Mouse (Mus musculus) neural tube, embryonic 12.5 days (tissue): ENCODE results near the gene Efcab9. TPM values are rescaled to one million over a fixed set of nuclear protein-coding genes. Genes with fewer than 3 reads are reported as not detected.

Experiments used
- ATAC-seq: fragments of 200-750 bp; cut with Nextera tagmentation; 2 replicates; pipeline ENCODE4 v1.8.0; 2017; ENCODE audit warnings: low read depth, mild to moderate bottlenecking, moderate TSS enrichment, moderate library complexity; ENCODE audit not compliant: low FRiP score
- H3K27ac ChIP-seq: fragments of 300-500 bp; sonication (generic); 2 replicates; pipeline ENCODE4 v1.5.1; 2016
- H3K27me3 ChIP-seq: fragments of 300-500 bp; sonication (generic); replicated peaks from 2 replicates; pipeline ENCODE4 v1.6.1; 2016; ENCODE audit warnings: mild to moderate bottlenecking
- H3K36me3 ChIP-seq: fragments of 300-500 bp; sonication (generic); 2 replicates; pipeline ENCODE4 v1.6.1; 2016; ENCODE audit warnings: mild to moderate bottlenecking
- H3K4me1 ChIP-seq: fragments of 300-500 bp; sonication (generic); 2 replicates; pipeline ENCODE4 v1.6.1; 2016
- H3K4me2 ChIP-seq: fragments of 300-500 bp; sonication (generic); replicated peaks from 2 replicates; pipeline ENCODE4 v1.6.1; 2016; ENCODE audit warnings: mild to moderate bottlenecking
- H3K4me3 ChIP-seq: fragments of 300-500 bp; sonication (generic); 2 replicates; pipeline ENCODE4 v1.5.1; 2016
- H3K9ac ChIP-seq: fragments of 300-500 bp; sonication (generic); 2 replicates; pipeline ENCODE4 v1.6.1; 2016; ENCODE audit warnings: mild to moderate bottlenecking
- H3K9me3 ChIP-seq: fragments of 300-500 bp; sonication (generic); 2 replicates; pipeline ENCODE4 v1.6.1; 2016; ENCODE audit warnings: mild to moderate bottlenecking
- WGBS: fragments of 180-500 bp; shearing (Covaris S2); methylation state at CpG from one replicate; pipeline ENCODE4 v1.1.7; 2016; 5-methylcytosine and 5-hydroxymethylcytosine counted together
- polyA plus RNA-seq: library from polyadenylated mRNA; unstranded; fragments of >200 nt; fragmentation: Nextera tagmentation; extraction: Ambion mirVana; gene quantifications from 2 replicates; pipeline ENCODE4 v1.2.1, GENCODE M21; 2016

The Efcab9 gene
- polyA plus RNA-seq, 1 experiment from 2014 or later = 0.51 TPM

GRCm38 (mm10) chr11:32565088-32565487 is 33.2 kb upstream of the Efcab9 start:
- no peaks in the 10 kb centered on the region for H3K27me3 ChIP-seq
- peaks cover 26% of the 10 kb centered on the region for H3K4me1 ChIP-seq
- no peak overlapping the region for H3K9ac ChIP-seq
- no peak overlapping the region for H3K4me2 ChIP-seq
- H3K36me3 ChIP-seq = no peaks in the 10 kb centered on the region
- H3K27ac ChIP-seq = no peak overlapping the region
- H3K4me3 ChIP-seq = no peak overlapping the region
- no peak for ATAC-seq
- 51% methylated on average over 8 of the region's 8 CpGs for WGBS
- no peaks in the 10 kb centered on the region for H3K9me3 ChIP-seq

- no peak overlapping the region for H3K4me3 ChIP-seq
- no peak overlapping the region for H3K9ac ChIP-seq
- no peaks in the 10 kb centered on the region for H3K27me3 ChIP-seq
- WGBS = 57% methylated on average over 4 of the region's 4 CpGs
- H3K36me3 ChIP-seq = no peaks in the 10 kb centered on the region
- no peaks in the 10 kb centered on the region for H3K9me3 ChIP-seq
- H3K27ac ChIP-seq = no peak overlapping the region
- H3K4me1 ChIP-seq = peaks cover 26% of the 10 kb centered on the region
- no peak for ATAC-seq
- H3K4me2 ChIP-seq = no peak overlapping the region
Measured at GRCm38 (mm10) chr11:32564629-32565028, 32.7 kb upstream of the Efcab9 start.

- no peak for ATAC-seq
Measured at GRCm38 (mm10) chr11:32563660-32564059, 31.8 kb upstream of the Efcab9 start.

GRCm38 (mm10) chr11:32562706-32563105 is 30.8 kb upstream of the Efcab9 start:
- WGBS = 66% methylated on average over 5 of the region's 5 CpGs
- H3K27me3 ChIP-seq = no peaks in the 10 kb centered on the region
- no peak overlapping the region for H3K9ac ChIP-seq
- H3K4me2 ChIP-seq = no peak overlapping the region
- peaks cover 26% of the 10 kb centered on the region for H3K4me1 ChIP-seq
- H3K27ac ChIP-seq = no peak overlapping the region
- no peaks in the 10 kb centered on the region for H3K9me3 ChIP-seq
- no peaks in the 10 kb centered on the region for H3K36me3 ChIP-seq
- H3K4me3 ChIP-seq = no peak overlapping the region
- ATAC-seq = no peak

More at GRCm38 (mm10) chr11:32563660-32564059, 31.8 kb upstream of the Efcab9 start:
- peaks cover 26% of the 10 kb centered on the region for H3K4me1 ChIP-seq
- H3K4me2 ChIP-seq = no peak overlapping the region
- H3K27me3 ChIP-seq = no peaks in the 10 kb centered on the region
- 31% methylated on average over 3 of the region's 3 CpGs for WGBS
- H3K9ac ChIP-seq = no peak overlapping the region
- H3K9me3 ChIP-seq = no peaks in the 10 kb centered on the region
- no peaks in the 10 kb centered on the region for H3K36me3 ChIP-seq
- no peak overlapping the region for H3K27ac ChIP-seq
- no peak overlapping the region for H3K4me3 ChIP-seq

GRCm38 (mm10) chr11:32561465-32562355 is 29.8 kb upstream of the Efcab9 start:
- Histone ChIP-seq H3K36me3 (no peaks in the 10 kb centered on the region), H3K9me3 (no peaks in the 10 kb centered on the region), H3K4me3 (no peak overlapping the region), H3K27ac (no peak overlapping the region), H3K27me3 (no peaks in the 10 kb centered on the region), H3K4me2 (no peak overlapping the region), H3K4me1 (peaks cover 18% of the 10 kb centered on the region), H3K9ac (no peak overlapping the region)
- no peak for ATAC-seq
- 74% methylated on average over 10 of the region's 10 CpGs for WGBS

- peaks cover 18% of the 10 kb centered on the region for H3K4me1 ChIP-seq
- ATAC-seq = no peak
- no peak overlapping the region for H3K27ac ChIP-seq
- no peaks in the 10 kb centered on the region for H3K27me3 ChIP-seq
- no peak overlapping the region for H3K4me2 ChIP-seq
- no peaks in the 10 kb centered on the region for H3K9me3 ChIP-seq
- 84% methylated on average over 12 of the region's 12 CpGs for WGBS
- H3K9ac ChIP-seq = no peak overlapping the region
- no peak overlapping the region for H3K4me3 ChIP-seq
- H3K36me3 ChIP-seq = no peaks in the 10 kb centered on the region
Measured at GRCm38 (mm10) chr11:32560015-32560770, 28.3 kb upstream of the Efcab9 start.

- Histone ChIP-seq H3K36me3 (no peaks in the 10 kb centered on the region), H3K27ac (no peak overlapping the region)
- WGBS = 56% methylated on average over 8 of the region's 8 CpGs
Measured at GRCm38 (mm10) chr11:32558677-32559076, 26.8 kb upstream of the Efcab9 start.

GRCm38 (mm10) chr11:32558026-32558425 is 26.1 kb upstream of the Efcab9 start:
- Histone ChIP-seq H3K36me3 (no peaks in the 10 kb centered on the region), H3K27ac (no peak overlapping the region), H3K4me3 (no peak overlapping the region), H3K9ac (no peak overlapping the region), H3K9me3 (no peaks in the 10 kb centered on the region), H3K27me3 (no peaks in the 10 kb centered on the region), H3K4me1 (peaks cover 6% of the 10 kb centered on the region), H3K4me2 (no peak overlapping the region)
- WGBS = 94% methylated on average over 4 of the region's 4 CpGs
- no peak for ATAC-seq

More at GRCm38 (mm10) chr11:32558677-32559076, 26.8 kb upstream of the Efcab9 start:
- H3K9me3 ChIP-seq = no peaks in the 10 kb centered on the region
- peaks cover 7% of the 10 kb centered on the region for H3K4me1 ChIP-seq
- no peak overlapping the region for H3K4me2 ChIP-seq
- no peak overlapping the region for H3K4me3 ChIP-seq
- H3K9ac ChIP-seq = no peak overlapping the region
- no peaks in the 10 kb centered on the region for H3K27me3 ChIP-seq
- ATAC-seq = no peak

GRCm38 (mm10) chr11:32556333-32556990 is 24.6 kb upstream of the Efcab9 start:
- no peak overlapping the region for H3K4me3 ChIP-seq
- H3K27me3 ChIP-seq = no peaks in the 10 kb centered on the region
- H3K4me2 ChIP-seq = no peak overlapping the region
- no peak for ATAC-seq
- no peak overlapping the region for H3K27ac ChIP-seq
- no peaks in the 10 kb centered on the region for H3K36me3 ChIP-seq
- H3K9me3 ChIP-seq = no peaks in the 10 kb centered on the region
- 79% methylated on average over 10 of the region's 10 CpGs for WGBS
- H3K9ac ChIP-seq = no peak overlapping the region
- peaks cover 20% of the 10 kb centered on the region for H3K4me1 ChIP-seq

GRCm38 (mm10) chr11:32555103-32555689 is 23.3 kb upstream of the Efcab9 start:
- H3K9ac ChIP-seq = no peak overlapping the region
- no peak overlapping the region for H3K4me2 ChIP-seq
- WGBS = 90% methylated on average over 12 of the region's 12 CpGs
- no peak overlapping the region for H3K4me3 ChIP-seq
- ATAC-seq = no peak
- H3K4me1 ChIP-seq = peaks cover 23% of the 10 kb centered on the region
- H3K27ac ChIP-seq = no peak overlapping the region
- no peaks in the 10 kb centered on the region for H3K9me3 ChIP-seq
- no peaks in the 10 kb centered on the region for H3K36me3 ChIP-seq
- no peaks in the 10 kb centered on the region for H3K27me3 ChIP-seq

GRCm38 (mm10) chr11:32554141-32555091 is 22.5 kb upstream of the Efcab9 start:
- no peak for ATAC-seq
- Histone ChIP-seq H3K4me3 (no peak overlapping the region), H3K27ac (no peak overlapping the region), H3K9me3 (no peaks in the 10 kb centered on the region), H3K4me2 (no peak overlapping the region), H3K9ac (no peak overlapping the region), H3K4me1 (peaks cover 26% of the 10 kb centered on the region), H3K36me3 (no peaks in the 10 kb centered on the region), H3K27me3 (no peaks in the 10 kb centered on the region)
- WGBS = 89% methylated on average over 14 of the region's 14 CpGs
